Mouse (Mus musculus): ENCODE results near the gene Tmem141.

DNA sequence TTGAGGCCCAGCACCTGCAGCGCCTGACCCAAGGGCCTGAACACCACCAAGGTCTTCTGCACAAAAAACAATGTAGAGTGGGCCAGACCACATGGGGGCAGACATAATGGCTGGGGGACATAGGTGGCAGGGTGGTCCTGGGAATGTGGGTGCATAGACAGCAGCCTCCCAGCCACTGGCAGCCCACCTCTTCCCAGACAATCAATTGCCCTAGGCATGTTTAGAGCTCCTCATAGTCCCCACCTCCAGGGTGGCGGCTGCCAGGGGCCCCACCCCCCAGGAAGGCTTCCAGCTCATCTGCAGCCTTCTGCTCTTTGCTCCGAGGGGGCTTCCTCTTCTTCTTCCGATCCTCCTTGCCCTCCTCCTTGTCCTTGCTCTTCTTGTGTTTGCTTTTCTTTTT, 38.2 kb downstream of the Tmem141 start:
- no peak for TF ChIP-seq CTCF (conservative IDR thresholded peaks at IDR 0.05 in 1 of 2, IDR thresholded peaks at IDR 0.05 in 1 of 2; ENCODE audit: low read depth in 2 of 2, low read length in 2 of 2)
- no peak for TF ChIP-seq IRF4 (IDR thresholded peaks at IDR 0.05; ENCODE audit: low read depth, low read length)
- TF ChIP-seq E2F4 (IDR thresholded peaks at IDR 0.05; ENCODE audit: insufficient replicate concordance, low read depth, low read length), result no peak
- no peak for TF ChIP-seq POLR2A (IDR thresholded peaks at IDR 0.05; ENCODE audit: low read depth, low read length)
- no peak for TF ChIP-seq CHD1 (IDR thresholded peaks at IDR 0.05; ENCODE audit: low read depth, low read length)
- TF ChIP-seq PAX5 (IDR thresholded peaks at IDR 0.05; ENCODE audit: low read length), result no peak
- TF ChIP-seq USF1 (IDR thresholded peaks at IDR 0.05; ENCODE audit: low read depth, low read length), result no peak
- no peak for TF ChIP-seq MAZ (IDR thresholded peaks at IDR 0.05; ENCODE audit: low read depth, low read length)
- no peak for TF ChIP-seq MAX (IDR thresholded peaks at IDR 0.05; ENCODE audit: low read length)
- TF ChIP-seq JUND (conservative IDR thresholded peaks at IDR 0.05; ENCODE audit: low read depth, low read length), result no peak
- no peak for TF ChIP-seq MYC (IDR thresholded peaks at IDR 0.05; ENCODE audit: low read depth, low read length)
